Mouse (Mus musculus) liver, embryonic 14.5 days (tissue): Measurements from ENCODE around the gene Tgfb2.

ENCODE experiments used
- CTCF ChIP-seq: IDR thresholded peaks from 2 replicates; pipeline ENCODE4 v1.5.1; 2016; ENCODE audit warnings: antibody characterized with exemption, low read depth, control low read depth
- EP300 ChIP-seq: IDR thresholded peaks from 2 replicates; pipeline ENCODE4 v1.6.1; 2016; ENCODE audit warnings: antibody characterized with exemption, low read depth

GRCm38 (mm10) chr1:186733052-186733451 is 27.3 kb upstream of the Tgfb2 start:
- no peak for TF ChIP-seq CTCF
- TF ChIP-seq EP300: no peak
